Mouse (Mus musculus) C2C12 (cell line): ENCODE data around the gene Borcs5.

Experiments
- CEBPB ChIP-seq: IDR thresholded peaks from one replicate; pipeline ENCODE4 v1.6.1; 2011; ENCODE audit warnings: low read depth, mild to moderate bottlenecking, control low read depth, moderate library complexity
- CTCF ChIP-seq: IDR thresholded peaks from one replicate; pipeline ENCODE4 v1.5.1; 2011; ENCODE audit not compliant: control insufficient read depth, insufficient read depth, insufficient read length
- FOSL1 ChIP-seq: IDR thresholded peaks from one replicate; pipeline ENCODE4 v1.8.0; 2011; ENCODE audit warnings: mild to moderate bottlenecking, low read length; ENCODE audit not compliant: poor library complexity, insufficient read depth, severe bottlenecking
- MAX ChIP-seq: IDR thresholded peaks from one replicate; pipeline ENCODE4 v1.6.1; 2011; ENCODE audit warnings: mild to moderate bottlenecking, control low read depth
- MYOG ChIP-seq: IDR thresholded peaks from one replicate; pipeline ENCODE4 v1.6.1; 2011; ENCODE audit not compliant: control insufficient read depth, insufficient read length; ENCODE audit errors: extremely low read depth
- USF1 ChIP-seq: IDR thresholded peaks from one replicate; pipeline ENCODE4 v1.6.1; 2011; ENCODE audit warnings: low read depth, mild to moderate bottlenecking, control low read depth, moderate library complexity

DNA sequence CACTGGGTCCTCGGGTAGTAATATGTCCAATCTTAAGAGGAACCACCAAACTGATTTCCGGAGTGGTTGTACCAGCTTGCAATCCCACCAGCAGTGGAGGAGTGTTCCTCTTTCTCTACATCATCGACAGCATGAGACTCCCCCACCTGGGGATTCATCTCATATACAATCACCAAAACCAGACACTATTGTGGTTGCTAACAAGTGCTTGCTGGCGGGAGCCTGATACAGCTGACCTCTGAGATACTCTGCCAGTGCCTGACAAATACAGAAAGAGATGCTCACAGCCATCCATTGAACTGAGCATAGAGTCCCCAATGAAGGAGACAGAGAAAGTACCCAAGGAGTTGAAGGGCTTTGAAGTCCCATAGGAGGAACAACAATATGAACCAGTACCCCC, 116.7 kb downstream of the Borcs5 start:
- no peak for TF ChIP-seq CTCF
- TF ChIP-seq USF1: no peak
- TF ChIP-seq MAX: no peak
- TF ChIP-seq MYOG: no peak
- no peak for TF ChIP-seq CEBPB
- TF ChIP-seq FOSL1: no peak
